Mouse (Mus musculus) cerebellum, adult 11-12 months (tissue): ENCODE results near the gene Wdfy3.

Experiments used
- DNase-seq: peaks from one replicate; pipeline ENCODE4 v3.0.0; 2022

Wdfy3 gene

GRCm38 (mm10) chr5:101826531-101826970 is 243.2 kb downstream of the Wdfy3 start:
- peak; percentile 54 for DNase-seq

GRCm38 (mm10) chr5:101825111-101825911 is 244.4 kb downstream of the Wdfy3 start:
- no peak for DNase-seq

GRCm38 (mm10) chr5:101822311-101822670 is 247.4 kb downstream of the Wdfy3 start:
- no peak for DNase-seq

GRCm38 (mm10) chr5:101821491-101822310 is 248.0 kb downstream of the Wdfy3 start:
- DNase-seq, result no peak

DNA sequence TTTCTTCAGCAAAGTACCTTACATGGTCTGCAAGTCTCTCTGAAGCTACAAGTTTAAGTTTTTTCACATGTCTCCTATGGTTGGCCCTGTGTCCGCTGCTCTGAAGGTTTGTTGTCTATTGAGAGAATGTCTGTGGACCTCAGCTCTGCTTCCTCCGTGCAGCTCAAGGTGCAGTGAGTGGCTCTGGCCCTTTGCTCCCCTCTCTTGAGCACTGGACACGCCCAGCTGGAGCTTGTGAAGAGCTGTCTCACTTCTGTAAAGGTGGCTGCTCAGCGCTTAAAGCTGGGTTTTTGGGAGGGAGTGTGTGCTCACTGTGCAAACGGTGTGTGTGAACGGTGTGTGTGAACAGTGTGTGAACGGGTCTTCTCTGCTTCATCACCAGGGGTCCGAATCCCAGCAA is 248.7 kb downstream of the Wdfy3 start:
- DNase-seq, result no peak

DNA sequence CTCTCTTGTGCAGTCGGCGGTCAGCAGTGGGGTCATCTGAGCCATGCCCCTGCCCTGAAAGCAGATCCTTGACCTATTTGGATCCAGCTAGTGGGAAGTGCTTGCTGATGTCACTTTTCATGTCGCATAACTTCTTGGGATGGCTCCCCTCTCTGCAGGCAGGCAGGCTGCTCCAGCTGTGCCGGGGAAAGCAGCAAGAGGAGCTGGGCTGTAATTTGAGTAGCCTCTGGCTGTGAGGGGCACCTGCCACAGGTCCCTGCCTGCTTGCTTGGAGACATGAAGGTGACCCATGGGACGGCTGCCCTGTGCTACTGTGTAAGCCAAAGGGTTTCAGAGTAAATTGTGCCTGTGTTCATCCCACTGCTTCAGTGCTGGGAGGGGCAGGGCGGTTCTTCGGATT is 249.9 kb downstream of the Wdfy3 start:
- no peak for DNase-seq

GRCm38 (mm10) chr5:101819216-101819615 is 250.5 kb downstream of the Wdfy3 start:
- no peak for DNase-seq

GRCm38 (mm10) chr5:101816822-101817221 is 252.9 kb downstream of the Wdfy3 start:
- DNase-seq, result no peak

GRCm38 (mm10) chr5:101811296-101812169 is 258.2 kb downstream of the Wdfy3 start:
- DNase-seq, result peak; percentile 66

- DNase-seq, result no peak
Observed at GRCm38 (mm10) chr5:101802358-101803022, 267.2 kb downstream of the Wdfy3 start.

- DNase-seq, result no peak
Observed at GRCm38 (mm10) chr5:101801891-101802290, 267.8 kb downstream of the Wdfy3 start.

GRCm38 (mm10) chr5:101792665-101793064 is 277.1 kb downstream of the Wdfy3 start:
- no peak for DNase-seq

DNA sequence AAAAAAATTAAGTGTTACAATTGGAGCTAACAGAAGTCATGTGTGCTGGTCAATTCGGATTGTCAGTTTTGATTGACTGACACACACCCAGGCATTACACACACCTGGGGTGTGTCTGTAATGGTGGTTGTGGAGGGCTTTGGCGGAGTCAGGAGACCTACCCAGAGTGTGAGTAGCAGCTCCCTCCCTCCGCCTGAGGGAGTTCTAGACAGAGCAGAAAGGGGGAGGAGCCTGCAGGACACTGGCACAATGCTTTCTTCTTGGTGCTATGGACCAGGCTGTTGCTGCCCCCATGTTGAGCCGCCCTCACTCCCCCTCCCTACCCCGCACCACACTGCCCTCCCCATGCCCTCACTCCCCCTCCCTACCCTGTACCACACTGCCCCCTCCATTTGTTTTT is 279.2 kb downstream of the Wdfy3 start:
- DNase-seq, result no peak

GRCm38 (mm10) chr5:101789770-101790169 is 280.0 kb downstream of the Wdfy3 start:
- DNase-seq, result no peak

DNA sequence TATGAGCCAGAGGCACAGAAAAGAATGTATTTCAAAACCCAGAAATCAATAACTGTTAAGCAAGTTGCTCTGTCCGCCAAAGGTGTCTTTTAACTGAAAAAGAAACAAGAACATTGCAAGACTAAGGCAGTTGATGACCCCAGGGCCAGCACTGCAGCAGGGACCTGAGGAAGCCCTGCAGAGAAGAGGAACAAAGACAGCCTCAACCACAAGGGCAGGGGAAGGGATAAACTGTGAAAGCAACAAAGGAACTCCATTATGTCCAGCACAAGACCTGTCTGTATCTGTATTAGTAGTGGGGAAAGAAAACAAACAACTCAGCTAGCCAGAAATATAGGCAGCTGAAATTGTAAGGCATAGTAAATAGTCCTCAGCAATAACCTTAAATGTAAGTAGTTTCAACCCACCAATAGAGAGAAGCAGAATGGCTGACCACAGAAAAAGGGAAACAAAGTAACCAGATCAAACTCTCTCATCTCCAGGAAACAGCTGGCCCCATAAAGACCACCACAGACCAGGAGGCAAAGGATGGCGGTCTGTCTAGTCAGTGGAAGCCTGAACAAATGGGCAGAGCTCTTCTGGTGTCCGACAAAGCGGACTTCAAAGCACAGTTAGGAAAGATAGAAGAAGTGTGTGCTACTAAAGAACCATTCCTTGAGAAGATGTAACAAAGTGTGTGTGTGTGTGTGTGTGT is 283.7 kb downstream of the Wdfy3 start:
- no peak for DNase-seq

- no peak for DNase-seq
Observed at GRCm38 (mm10) chr5:101784787-101785186, 284.9 kb downstream of the Wdfy3 start.

DNA sequence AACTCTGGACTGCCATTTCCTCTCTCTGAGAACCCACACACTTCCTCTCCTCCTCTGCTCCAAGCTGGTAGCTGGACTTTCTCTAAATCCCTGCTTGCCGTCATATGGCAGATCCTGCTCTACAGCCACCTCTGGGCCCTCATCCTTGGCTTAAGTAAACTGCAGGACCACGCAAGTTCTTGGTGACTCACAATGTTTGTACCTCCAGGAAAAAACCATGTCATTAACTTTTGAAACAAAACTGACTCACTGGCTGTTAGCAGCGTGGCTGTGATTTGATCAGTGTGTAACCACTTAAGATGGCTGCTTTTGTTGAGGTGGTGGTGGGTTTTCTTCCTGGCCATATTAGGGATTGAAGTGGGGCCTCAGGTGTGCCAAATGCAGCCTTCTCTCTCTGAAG is 285.4 kb downstream of the Wdfy3 start:
- DNase-seq, result no peak
